Mouse (Mus musculus) E14TG2a.4 (cell line): ENCODE results near the gene 4933424G06Rik.
"Not testable (repeated sequence)": the region's sequence is repeated elsewhere in the genome, so short reads cannot be mapped to it uniquely, and the experiment has no call there.

ENCODE experiments used
- H3K27me3 ChIP-seq: 2 replicates; pipeline ENCODE4 v1.6.1; 2014; ENCODE audit warnings: low read length, control low read depth; ENCODE audit not compliant: insufficient read depth
- H3K36me3 ChIP-seq: 2 replicates; pipeline ENCODE4 v1.6.1; 2014; ENCODE audit warnings: low read length, control low read depth; ENCODE audit not compliant: insufficient read depth
- H3K4me1 ChIP-seq: replicated peaks from 2 replicates; pipeline ENCODE4 v1.6.1; 2014; ENCODE audit warnings: low read depth, low read length, control low read depth
- H3K4me3 ChIP-seq: replicated peaks from 2 replicates; pipeline ENCODE4 v1.5.1; 2014; ENCODE audit warnings: mild to moderate bottlenecking, low read length
- H3K9me3 ChIP-seq: 2 replicates; pipeline ENCODE4 v1.6.1; 2014; ENCODE audit warnings: low read length, control low read depth
- CTCF ChIP-seq: conservative IDR thresholded peaks from 2 replicates; pipeline ENCODE4 v1.5.1; 2014; ENCODE audit warnings: low read length
- NANOG ChIP-seq: IDR thresholded peaks from 2 replicates; pipeline ENCODE4 v1.6.1; 2014; ENCODE audit warnings: borderline replicate concordance, low read length, mixed read lengths
- POU5F1 ChIP-seq: IDR thresholded peaks from 2 replicates; pipeline ENCODE4 v1.6.1; 2014; ENCODE audit warnings: low read length, borderline replicate concordance

4933424G06Rik gene

GRCm38 (mm10) chr1:36709854-36710280 lies at the start of gene 4933424G06Rik:
Gene 4933424G06Rik (plus strand): TSS chr1:36710149.
- TF ChIP-seq CTCF (no peak), NANOG (no peak), POU5F1 (no peak)

GRCm38 (mm10) chr1:36664457-36664856 lies 45.5 kb upstream of the 4933424G06Rik start:
- TF ChIP-seq NANOG (no peak), POU5F1 (no peak), CTCF (no peak)
- H3K4me1 ChIP-seq = peaks cover 12% of the 10 kb centered on the region

More at GRCm38 (mm10) chr1:36709854-36710280, at the start of gene 4933424G06Rik:
- Histone ChIP-seq H3K36me3 (peaks cover 26% of the 10 kb centered on the region), H3K9me3 (peaks cover 10% of the 10 kb centered on the region), H3K4me1 (peaks cover 42% of the 10 kb centered on the region), H3K27me3 (no peaks in the 10 kb centered on the region), H3K4me3 (peak within 1 kb of the TSS; percentile 98)

GRCm38 (mm10) chr1:36665165-36665723 lies 44.7 kb upstream of the 4933424G06Rik start:
- Histone ChIP-seq H3K4me1 (peaks cover 12% of the 10 kb centered on the region), H3K36me3 (peaks cover 14% of the 10 kb centered on the region), H3K9me3 (no peaks in the 10 kb centered on the region), H3K27me3 (no peaks in the 10 kb centered on the region), H3K4me3 (no peak overlapping the region)
- no peak for TF ChIP-seq NANOG
- TF ChIP-seq POU5F1 = no peak
- TF ChIP-seq CTCF = no peak

More at GRCm38 (mm10) chr1:36664457-36664856, 45.5 kb upstream of the 4933424G06Rik start:
- no peaks in the 10 kb centered on the region for H3K27me3 ChIP-seq
- no peaks in the 10 kb centered on the region for H3K9me3 ChIP-seq
- peaks cover 22% of the 10 kb centered on the region for H3K36me3 ChIP-seq
- no peak overlapping the region for H3K4me3 ChIP-seq

- TF ChIP-seq NANOG = no peak
- TF ChIP-seq POU5F1 = no peak
- TF ChIP-seq CTCF = no peak
- Histone ChIP-seq H3K4me3 (no peak overlapping the region), H3K36me3 (peaks cover 7% of the 10 kb centered on the region), H3K27me3 (no peaks in the 10 kb centered on the region), H3K4me1 (peaks cover 12% of the 10 kb centered on the region), H3K9me3 (no peaks in the 10 kb centered on the region)
Measured at GRCm38 (mm10) chr1:36665934-36666333, 44.0 kb upstream of the 4933424G06Rik start.

GRCm38 (mm10) chr1:36668007-36668406 lies 41.9 kb upstream of the 4933424G06Rik start:
- H3K4me3 ChIP-seq = not testable (repeated sequence)

GRCm38 (mm10) chr1:36670256-36670655 lies 39.7 kb upstream of the 4933424G06Rik start:
- no peak for TF ChIP-seq POU5F1
- no peak for TF ChIP-seq CTCF
- no peak for TF ChIP-seq NANOG
- no peaks in the 10 kb centered on the region for H3K27me3 ChIP-seq
- no peaks in the 10 kb centered on the region for H3K9me3 ChIP-seq
- H3K4me1 ChIP-seq = peaks cover 15% of the 10 kb centered on the region
- peaks cover 7% of the 10 kb centered on the region; the same call in 1 of the 2 replicates for H3K36me3 ChIP-seq
- no peak overlapping the region for H3K4me3 ChIP-seq

More at GRCm38 (mm10) chr1:36668007-36668406, 41.9 kb upstream of the 4933424G06Rik start:
- not testable (repeated sequence) for H3K36me3 ChIP-seq, H3K27me3 ChIP-seq, H3K9me3 ChIP-seq
- H3K4me1 ChIP-seq = peaks cover 15% of the 10 kb centered on the region

- Histone ChIP-seq H3K4me1 (peaks cover 5% of the 10 kb centered on the region), H3K4me3 (no peak overlapping the region), H3K9me3 (no peaks in the 10 kb centered on the region), H3K36me3 (peaks cover 7% of the 10 kb centered on the region; the same call in 1 of the 2 replicates), H3K27me3 (no peaks in the 10 kb centered on the region)
- TF ChIP-seq POU5F1 (no peak), CTCF (no peak), NANOG (no peak)
Measured at GRCm38 (mm10) chr1:36671260-36671659, 38.7 kb upstream of the 4933424G06Rik start.

GRCm38 (mm10) chr1:36672648-36673350 lies 37.1 kb upstream of the 4933424G06Rik start:
- H3K4me1 ChIP-seq = peaks cover 5% of the 10 kb centered on the region
- H3K36me3 ChIP-seq = peaks cover 19% of the 10 kb centered on the region
- no peaks in the 10 kb centered on the region for H3K27me3 ChIP-seq
- peak overlapping the region; percentile 39; the same call in 1 of the 2 replicates for H3K4me3 ChIP-seq
- no peaks in the 10 kb centered on the region for H3K9me3 ChIP-seq
- TF ChIP-seq CTCF (no peak), POU5F1 (no peak), NANOG (no peak)
